Mouse (Mus musculus) splenic B cell, adult 2 months (primary cell): ENCODE measurements around the gene Smtnl1.

Experiments
- DNase-seq: peaks from one replicate; pipeline ENCODE4 v3.0.0-alpha.2; 2011; ENCODE audit warnings: low read depth, low spot score
- H3K27me3 ChIP-seq: 2 replicates; pipeline ENCODE4 v1.6.1; 2012; ENCODE audit warnings: mild to moderate bottlenecking, low read length, moderate library complexity, mixed read lengths; ENCODE audit not compliant: control insufficient read depth, poor library complexity, insufficient read depth, severe bottlenecking
- H3K36me3 ChIP-seq: 2 replicates; pipeline ENCODE4 v1.6.1; 2012; ENCODE audit warnings: mild to moderate bottlenecking, low read length, moderate library complexity, mixed read lengths; ENCODE audit not compliant: control insufficient read depth, poor library complexity, insufficient read depth, severe bottlenecking

Gene Smtnl1

DNA sequence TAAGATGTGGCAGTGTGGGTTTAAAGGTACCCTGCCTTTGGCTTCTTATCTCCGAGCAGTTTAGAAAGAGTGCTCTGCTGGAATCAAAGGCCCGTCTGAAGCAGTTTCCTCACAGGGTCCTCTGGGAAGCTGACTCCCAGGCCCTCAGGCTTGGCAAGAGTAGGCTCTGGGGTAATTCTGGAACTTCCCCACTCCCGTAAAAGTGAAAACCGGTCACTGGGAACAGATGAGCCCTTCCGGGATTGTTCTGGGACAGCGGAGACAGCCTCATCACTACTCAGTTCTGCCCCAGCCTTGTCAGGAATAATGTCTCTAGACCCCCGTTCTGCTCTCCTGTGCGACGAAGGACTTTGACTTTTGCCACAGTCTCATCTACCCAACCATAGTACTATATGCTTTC lies 32.0 kb downstream of the Smtnl1 start:
- Histone ChIP-seq H3K36me3 (no peaks in the 10 kb centered on the region), H3K27me3 (no peaks in the 10 kb centered on the region)
- no peak for DNase-seq

DNA sequence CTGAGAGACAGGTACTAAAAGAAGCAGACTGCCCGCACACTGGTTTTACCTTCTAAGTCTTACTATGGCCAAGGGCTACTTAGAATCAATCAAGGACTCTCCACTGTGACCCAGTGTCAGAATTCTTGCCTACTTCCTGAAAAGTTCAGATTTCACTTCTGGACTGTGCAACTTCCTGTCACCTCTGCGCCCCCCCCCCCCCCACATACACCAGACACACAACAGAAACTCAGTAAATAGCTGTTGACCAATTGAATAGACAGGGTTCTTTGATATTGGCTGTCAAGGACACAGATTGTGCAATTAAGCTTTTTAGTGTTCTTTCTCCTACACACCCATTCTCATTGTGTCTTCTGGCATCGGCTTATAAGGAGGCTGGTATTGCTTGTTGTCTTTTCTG lies 34.1 kb downstream of the Smtnl1 start:
- no peaks in the 10 kb centered on the region for H3K27me3 ChIP-seq
- DNase-seq, result no peak
- H3K36me3 ChIP-seq, result no peaks in the 10 kb centered on the region

DNA sequence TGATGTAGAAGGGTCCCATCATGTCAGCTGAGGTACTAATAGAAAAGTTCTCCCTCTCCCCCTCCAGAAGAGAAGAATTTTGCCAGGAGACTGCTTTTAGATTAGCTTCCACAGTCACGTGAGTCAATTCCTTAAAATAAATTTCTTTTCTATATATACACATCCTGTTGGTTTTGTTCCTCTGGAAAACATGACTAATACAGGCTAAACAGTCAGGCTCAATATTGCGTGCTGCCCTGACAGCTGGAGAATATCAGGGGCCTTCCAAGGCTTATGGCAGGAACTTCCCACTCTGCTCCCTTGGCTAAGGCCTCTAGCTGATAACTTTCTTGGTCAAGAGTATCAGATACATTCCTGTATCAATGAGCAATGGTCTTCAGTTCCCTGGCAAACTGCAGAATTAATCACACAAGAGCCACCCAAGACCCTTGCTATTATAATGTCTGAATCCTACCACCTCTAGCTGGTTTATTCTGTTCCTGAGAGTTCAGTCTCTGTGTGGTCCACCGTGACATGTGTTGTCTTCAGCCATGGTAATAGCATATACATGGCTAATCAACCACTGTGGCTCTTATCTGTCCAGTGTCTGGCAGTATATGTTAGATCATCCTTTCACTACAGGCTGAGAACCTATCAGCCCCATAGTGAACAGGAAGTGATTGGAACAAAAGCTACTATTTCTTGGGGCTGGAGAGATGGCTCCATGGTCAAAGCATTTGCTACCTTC lies 38.4 kb downstream of the Smtnl1 start:
- DNase-seq, result no peak
- no peaks in the 10 kb centered on the region for H3K27me3 ChIP-seq

DNA sequence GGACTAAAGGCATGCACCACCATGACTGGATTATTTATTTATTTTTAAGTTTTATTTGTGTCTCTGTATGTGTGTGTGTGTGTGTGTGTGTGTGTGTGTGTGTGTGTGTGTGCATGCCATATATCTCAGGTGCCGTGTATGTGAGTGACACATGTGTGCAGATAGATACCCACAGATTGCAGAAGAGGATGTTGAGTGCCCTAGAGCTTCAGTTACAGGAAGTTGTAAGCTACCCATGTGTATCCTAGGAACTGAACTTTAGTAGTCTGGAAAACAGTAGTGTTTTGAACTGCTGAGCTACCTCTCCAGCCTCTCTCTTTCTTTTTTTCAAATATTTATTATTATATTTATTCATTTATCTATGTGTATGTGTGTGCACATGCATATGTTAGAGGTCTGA lies 39.1 kb downstream of the Smtnl1 start:
- H3K27me3 ChIP-seq, result no peaks in the 10 kb centered on the region
- DNase-seq, result peak; percentile 34
- no peaks in the 10 kb centered on the region for H3K36me3 ChIP-seq

More for the DNA sequence above, 38.4 kb downstream of the Smtnl1 start:
- no peaks in the 10 kb centered on the region for H3K36me3 ChIP-seq

DNA sequence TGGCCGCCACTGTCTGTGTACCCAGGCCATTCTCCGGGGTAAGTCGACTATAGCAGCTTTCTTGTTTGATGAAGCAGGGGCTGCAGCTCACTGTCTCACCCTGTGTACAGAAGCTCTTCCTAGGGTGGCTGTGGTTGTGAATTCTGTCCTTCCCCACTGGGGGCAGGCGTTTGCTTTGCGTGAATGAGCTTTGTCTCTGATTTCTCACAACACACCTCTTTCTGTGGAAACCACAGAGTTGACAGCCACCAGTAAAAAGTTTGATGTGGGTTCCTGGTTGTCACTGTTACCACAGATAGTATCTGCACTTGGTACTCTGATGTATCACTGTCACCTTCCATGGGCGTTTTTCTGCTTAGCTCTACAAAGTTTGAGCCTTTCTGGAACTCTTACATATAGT lies 43.2 kb downstream of the Smtnl1 start:
- DNase-seq, result peak; percentile 36
- Histone ChIP-seq H3K27me3 (no peaks in the 10 kb centered on the region), H3K36me3 (no peaks in the 10 kb centered on the region)

DNA sequence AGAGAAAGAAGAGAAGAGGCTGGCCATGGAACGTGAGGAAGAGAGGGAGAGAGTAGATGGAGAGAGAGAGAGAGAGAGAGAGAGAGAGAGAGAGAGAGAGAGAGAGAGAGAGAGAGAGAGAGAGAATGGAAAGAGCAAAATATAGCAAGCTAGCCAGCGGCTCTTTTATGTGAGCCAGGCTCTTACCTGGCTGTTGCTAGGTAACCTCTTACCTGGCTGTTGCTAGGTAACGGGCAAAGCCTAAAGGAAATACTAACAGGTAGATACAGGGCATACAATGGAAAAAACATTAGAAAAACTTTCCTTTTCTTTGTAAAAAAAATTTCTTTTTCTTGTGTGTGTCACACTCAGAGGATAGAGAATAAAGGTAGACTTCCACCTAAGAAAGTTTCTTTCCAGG lies 44.7 kb downstream of the Smtnl1 start:
- Histone ChIP-seq H3K27me3 (no peaks in the 10 kb centered on the region), H3K36me3 (no peaks in the 10 kb centered on the region)
- DNase-seq, result no peak

DNA sequence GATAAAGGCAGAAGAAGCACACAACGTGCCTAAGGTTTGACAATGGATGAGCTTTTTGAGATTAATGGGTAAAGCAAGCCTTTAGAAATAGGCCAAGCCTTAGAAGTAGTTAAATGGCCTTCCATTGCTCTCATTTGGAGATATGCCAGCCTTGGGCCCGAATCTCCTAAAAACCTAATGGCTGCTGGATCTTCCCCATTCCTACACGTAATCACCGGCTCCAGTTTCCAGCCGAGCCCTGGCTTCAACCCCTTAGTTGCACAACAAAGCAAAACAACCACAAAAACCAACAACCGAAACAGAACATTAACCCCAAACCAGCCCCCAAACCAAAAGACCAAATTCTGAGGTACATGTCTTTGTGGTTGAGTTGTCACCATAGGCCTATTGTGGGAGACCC lies 46.8 kb downstream of the Smtnl1 start:
- no peaks in the 10 kb centered on the region for H3K36me3 ChIP-seq
- no peak for DNase-seq
- H3K27me3 ChIP-seq, result no peaks in the 10 kb centered on the region

DNA sequence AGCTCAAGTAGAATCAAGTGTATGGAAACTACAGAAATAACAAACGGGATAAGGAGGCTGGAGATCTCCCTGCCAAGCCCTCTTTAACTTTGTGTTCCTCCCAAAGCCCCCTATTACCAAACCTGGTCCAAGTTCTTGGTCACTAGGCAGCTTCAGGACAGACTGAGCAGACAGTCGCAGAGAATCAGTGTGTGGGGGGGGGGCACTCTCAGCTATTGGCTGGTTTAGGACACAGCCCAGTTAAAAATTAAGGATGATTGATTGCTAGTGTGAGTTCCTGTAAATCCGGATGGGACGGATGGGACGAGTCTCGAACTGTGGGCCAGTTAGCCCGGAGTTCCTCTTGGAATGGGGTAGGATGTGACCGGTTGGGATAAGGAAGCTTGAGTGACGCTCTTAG lies 47.2 kb downstream of the Smtnl1 start, which contains the start of gene Serping1:
Serping1 (minus strand) TSS at position 204 of the 400 bp plus-strand sequence.
- no peaks in the 10 kb centered on the region for H3K27me3 ChIP-seq
- no peak for DNase-seq
- no peaks in the 10 kb centered on the region for H3K36me3 ChIP-seq

DNA sequence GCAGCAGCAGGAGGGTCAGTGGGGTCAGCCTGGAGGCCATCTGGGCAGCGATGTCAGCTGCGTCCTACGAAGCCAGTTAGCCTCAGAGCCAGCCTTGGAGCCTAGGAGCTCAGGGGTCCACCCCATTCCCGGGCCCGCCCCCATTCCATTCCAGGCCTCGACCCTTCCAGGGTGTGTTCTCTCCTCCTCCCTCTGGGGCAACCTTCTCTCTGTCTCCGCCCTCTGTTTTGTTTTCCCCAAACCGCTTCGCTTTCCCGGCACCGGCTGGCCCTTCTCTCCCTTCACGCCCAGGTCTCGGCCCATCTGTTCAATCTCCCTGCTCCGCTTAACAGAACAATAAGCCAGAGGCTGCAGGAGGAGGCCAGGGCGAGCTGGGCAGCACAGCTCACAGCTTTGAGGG lies 47.7 kb downstream of the Smtnl1 start:
- no peak for DNase-seq
- Histone ChIP-seq H3K36me3 (no peaks in the 10 kb centered on the region), H3K27me3 (no peaks in the 10 kb centered on the region)

DNA sequence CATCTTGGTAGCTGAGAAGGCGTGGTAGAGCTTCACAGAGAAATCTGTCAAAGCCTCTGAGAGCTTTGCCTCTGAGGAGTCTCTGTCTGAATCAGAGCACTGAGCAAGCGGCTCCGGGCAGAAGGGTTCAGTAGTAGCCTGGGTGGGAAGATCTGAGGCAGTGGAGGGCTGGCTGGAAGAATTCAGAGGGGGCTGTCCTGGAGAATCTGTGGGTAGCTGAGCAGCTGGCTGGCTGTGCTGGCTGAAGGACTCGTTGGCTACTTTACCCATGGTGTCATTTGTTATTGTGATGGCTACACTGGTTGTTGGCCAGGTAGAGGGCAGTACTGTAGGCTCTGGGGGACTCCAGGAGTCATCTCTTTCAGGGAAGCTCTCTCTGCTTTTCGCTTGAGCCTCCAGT lies 49.3 kb downstream of the Smtnl1 start:
- Histone ChIP-seq H3K27me3 (no peaks in the 10 kb centered on the region), H3K36me3 (no peaks in the 10 kb centered on the region)
- no peak for DNase-seq

DNA sequence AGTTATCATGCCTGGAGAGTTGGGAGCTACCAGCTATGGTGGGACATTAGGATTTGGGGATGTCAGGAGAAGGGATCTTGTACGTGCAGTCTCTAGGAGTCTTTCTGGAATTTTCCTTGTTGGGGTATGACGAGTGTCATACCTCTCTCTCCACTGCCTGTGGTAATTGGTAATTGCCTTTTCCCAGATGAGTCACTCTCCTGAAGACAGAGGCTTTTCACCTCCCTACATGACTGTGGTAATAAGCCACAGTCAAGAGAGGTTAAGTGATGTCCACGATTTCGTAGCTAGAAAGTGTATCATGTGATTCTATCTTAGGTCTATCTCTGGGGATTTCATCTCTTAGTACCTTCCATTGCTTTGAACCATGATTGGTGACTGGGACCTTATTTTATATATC lies 50.0 kb downstream of the Smtnl1 start:
- no peaks in the 10 kb centered on the region for H3K36me3 ChIP-seq
- H3K27me3 ChIP-seq, result no peaks in the 10 kb centered on the region
- no peak for DNase-seq

DNA sequence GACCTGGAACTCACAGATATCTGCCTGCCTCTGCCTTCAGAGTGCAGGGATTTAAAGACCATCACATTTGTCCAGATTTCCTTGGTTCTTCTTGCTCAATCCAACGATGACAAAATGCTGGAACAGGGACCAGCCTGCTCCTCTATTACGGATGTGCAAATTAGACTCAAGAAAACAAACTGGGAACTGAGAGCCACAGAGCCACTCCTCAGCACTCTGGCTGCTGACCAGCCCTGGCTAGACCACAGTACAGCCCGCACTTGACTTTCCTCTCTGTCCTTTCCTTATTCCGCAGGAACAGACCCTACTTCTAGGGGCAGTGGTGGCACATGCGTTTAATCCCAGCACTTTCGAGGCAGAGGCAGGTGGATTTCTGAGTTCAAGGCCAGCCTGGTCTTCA lies 52.0 kb downstream of the Smtnl1 start:
- DNase-seq, result no peak
- Histone ChIP-seq H3K36me3 (no peaks in the 10 kb centered on the region), H3K27me3 (no peaks in the 10 kb centered on the region)

DNA sequence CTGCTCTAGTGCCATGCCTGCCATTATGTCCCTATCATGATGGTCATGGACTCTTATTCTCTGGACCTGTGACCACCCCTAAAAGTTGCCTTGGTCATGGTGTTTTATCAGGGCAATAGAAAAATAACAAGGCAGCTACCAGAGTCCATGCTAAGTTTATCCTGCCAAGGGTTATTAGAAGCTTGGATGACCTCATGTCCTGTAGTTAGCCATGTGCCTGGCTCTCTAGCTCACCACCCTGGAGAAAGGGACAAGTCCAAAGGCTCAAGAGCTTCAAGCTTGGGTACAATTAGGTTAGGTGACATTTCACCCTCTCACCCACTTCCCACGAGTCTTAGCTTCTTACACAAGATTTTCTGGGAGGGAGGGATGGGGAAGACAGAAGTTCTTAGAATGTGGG lies 59.6 kb downstream of the Smtnl1 start:
- no peak for DNase-seq
- Histone ChIP-seq H3K36me3 (no peaks in the 10 kb centered on the region), H3K27me3 (no peaks in the 10 kb centered on the region)

DNA sequence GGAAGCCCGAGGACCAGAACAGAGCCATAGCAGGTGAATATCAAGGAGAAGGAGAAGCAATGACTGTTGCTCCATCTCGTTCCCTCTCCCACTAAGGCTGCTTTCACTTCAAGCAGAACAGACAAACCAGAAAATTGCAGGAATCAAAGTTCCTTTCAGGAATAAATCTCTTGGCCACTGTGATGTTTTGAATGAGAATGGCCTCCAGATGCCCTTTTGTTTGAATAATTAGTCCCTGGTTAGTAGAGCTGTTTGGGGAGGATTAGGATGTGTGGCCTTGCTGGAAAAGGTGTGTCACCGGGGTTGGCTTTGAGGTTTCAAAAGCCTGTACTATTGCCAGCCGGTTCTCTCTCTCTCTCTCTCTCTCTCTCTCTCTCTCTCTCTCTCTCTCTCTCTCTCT lies 60.2 kb downstream of the Smtnl1 start:
- DNase-seq, result no peak
- H3K36me3 ChIP-seq, result no peaks in the 10 kb centered on the region

DNA sequence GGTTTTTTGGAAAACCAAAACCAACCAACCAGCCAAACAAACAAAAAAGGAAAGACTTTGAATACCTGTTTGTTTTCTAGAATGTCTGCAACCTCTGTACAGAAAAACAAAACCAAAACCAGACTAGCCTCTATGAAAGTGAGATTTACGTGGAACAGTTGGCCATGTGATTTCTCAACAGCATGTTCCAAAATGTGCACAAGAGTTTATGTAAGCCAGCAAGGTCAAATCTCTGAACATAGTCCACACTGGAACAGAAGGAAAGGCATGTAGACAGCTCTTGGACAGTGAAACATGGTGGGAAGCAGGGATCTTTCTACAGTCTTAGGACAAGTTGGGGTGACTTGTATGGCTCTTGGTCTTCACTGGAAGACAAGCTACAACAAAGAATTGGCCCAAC lies 60.6 kb downstream of the Smtnl1 start:
- Histone ChIP-seq H3K27me3 (no peaks in the 10 kb centered on the region), H3K36me3 (no peaks in the 10 kb centered on the region)
- no peak for DNase-seq

More for the DNA sequence above, 60.2 kb downstream of the Smtnl1 start:
- no peaks in the 10 kb centered on the region for H3K27me3 ChIP-seq

DNA sequence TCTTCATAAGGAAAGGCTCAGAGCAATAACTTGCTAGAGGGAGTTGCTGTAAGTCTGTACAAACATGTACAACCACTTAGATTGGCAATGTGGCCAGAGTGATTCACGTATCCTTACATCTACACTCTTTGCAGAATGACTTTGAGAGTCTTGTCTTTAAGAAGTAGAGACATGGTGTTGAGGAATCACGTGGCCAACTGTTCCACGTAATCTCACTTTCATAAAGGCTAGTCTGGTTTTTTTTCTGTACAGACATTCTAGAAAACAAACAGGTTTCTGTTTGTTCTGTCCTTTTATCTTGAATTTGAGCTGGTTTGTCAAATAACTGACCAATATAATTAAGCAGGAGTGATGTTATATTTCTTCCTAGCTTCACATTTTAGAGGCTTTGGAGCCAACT lies 61.1 kb downstream of the Smtnl1 start:
- DNase-seq, result no peak
- H3K36me3 ChIP-seq, result no peaks in the 10 kb centered on the region

More for the DNA sequence above, 61.1 kb downstream of the Smtnl1 start:
- no peaks in the 10 kb centered on the region for H3K27me3 ChIP-seq
